Mouse (Mus musculus): ENCODE measurements around the gene Gxylt1. TPM values are rescaled to one million over a fixed set of nuclear protein-coding genes. Genes with fewer than 3 reads are reported as not detected.

The Gxylt1 gene
- polyA plus RNA-seq, 1 experiment from 2014 or later: 8.7 TPM

GRCm38 (mm10) chr15:93273788-93274678 is 946 bp downstream of the Gxylt1 start:
- Histone ChIP-seq H3K27ac (peak overlapping the region; percentile 91), H3K36me3 (peaks cover 4% of the 10 kb centered on the region), H3K9me3 (no peaks in the 10 kb centered on the region), H3K4me2 (peak overlapping the region; percentile 72), H3K27me3 (no peaks in the 10 kb centered on the region), H3K4me1 (replicated peaks) (peaks cover 39% of the 10 kb centered on the region), H3K4me3 (peak overlapping the region; percentile 69), H3K9ac (peak overlapping the region; percentile 87)
- 44% methylated on average over 19 of the region's 19 CpGs for WGBS
- ATAC-seq (ENCODE audit: low FRiP score): no peak; the same call in 1 of the 2 replicates

DNA sequence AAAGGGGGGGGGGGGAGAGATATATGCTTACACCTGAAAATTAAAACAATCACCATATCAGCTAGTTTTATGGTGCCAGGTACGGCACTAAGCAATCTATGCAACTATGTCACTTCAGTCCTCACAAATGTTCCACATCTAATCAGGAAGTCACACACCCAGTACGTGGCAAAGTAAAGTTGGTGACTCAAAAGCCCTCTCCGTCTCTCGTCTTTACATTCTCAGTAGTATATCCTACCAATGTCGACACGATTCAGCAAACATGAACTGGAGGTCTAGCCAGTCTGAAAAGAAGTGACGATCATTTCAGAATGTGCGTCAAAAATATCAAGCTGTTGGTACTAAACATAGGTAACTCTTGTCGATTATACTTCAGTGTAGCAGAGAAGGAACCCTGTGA is 2.0 kb downstream of the Gxylt1 start:
- H3K4me2 ChIP-seq: peak overlapping the region; percentile 72; the same call in 1 of the 2 replicates

GRCm38 (mm10) chr15:93270289-93270855 is 4.6 kb downstream of the Gxylt1 start:
- Histone ChIP-seq H3K27me3 (no peaks in the 10 kb centered on the region), H3K4me2 (no peak overlapping the region), H3K9me3 (no peaks in the 10 kb centered on the region), H3K4me1 (replicated peaks) (peaks cover 37% of the 10 kb centered on the region), H3K4me3 (no peak overlapping the region), H3K9ac (no peak overlapping the region), H3K27ac (no peak overlapping the region), H3K36me3 (no peaks in the 10 kb centered on the region; the same call in 1 of the 2 replicates)
- no peak for ATAC-seq (ENCODE audit: low FRiP score)
- 84% methylated on average over 9 of the region's 9 CpGs for WGBS

More for the DNA sequence above, 2.0 kb downstream of the Gxylt1 start:
- H3K4me1 ChIP-seq (replicated peaks): peaks cover 39% of the 10 kb centered on the region
- no peaks in the 10 kb centered on the region for H3K9me3 ChIP-seq
- WGBS: 90% methylated on average over 9 of the region's 9 CpGs
- H3K4me3 ChIP-seq: no peak overlapping the region
- H3K36me3 ChIP-seq: no peaks in the 10 kb centered on the region; the same call in 1 of the 2 replicates
- no peaks in the 10 kb centered on the region for H3K27me3 ChIP-seq
- H3K27ac ChIP-seq: no peak overlapping the region
- H3K9ac ChIP-seq: 0 out of 2 replicates have a peak overlapping the region, but pooled peaks have one; percentile 19
- no peak for ATAC-seq (ENCODE audit: low FRiP score)

DNA sequence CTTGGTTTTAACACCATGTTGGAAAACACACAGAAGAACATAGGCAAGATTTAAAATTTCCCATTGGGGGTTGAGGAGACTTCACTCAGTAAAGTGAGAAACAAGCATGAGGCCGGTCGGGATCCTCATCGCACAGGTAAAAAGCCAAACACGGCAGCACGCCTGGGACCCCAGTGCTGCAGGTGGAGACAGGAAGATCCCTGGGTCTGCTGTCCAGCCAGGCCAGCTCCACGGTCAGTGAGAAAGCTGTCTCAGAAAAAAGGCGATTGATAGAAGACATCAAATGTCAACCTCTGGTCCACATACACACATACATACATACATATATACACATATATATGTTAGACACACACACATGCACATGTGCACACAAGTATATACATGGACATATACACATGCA is 5.4 kb downstream of the Gxylt1 start:
- Histone ChIP-seq H3K27me3 (no peaks in the 10 kb centered on the region), H3K4me1 (replicated peaks) (peaks cover 37% of the 10 kb centered on the region), H3K9me3 (no peaks in the 10 kb centered on the region), H3K4me3 (no peak overlapping the region), H3K4me2 (no peak overlapping the region), H3K9ac (no peak overlapping the region), H3K36me3 (no peaks in the 10 kb centered on the region; the same call in 1 of the 2 replicates), H3K27ac (no peak overlapping the region)
- ATAC-seq (ENCODE audit: low FRiP score): no peak
- 96% methylated on average over 7 of the region's 7 CpGs for WGBS

DNA sequence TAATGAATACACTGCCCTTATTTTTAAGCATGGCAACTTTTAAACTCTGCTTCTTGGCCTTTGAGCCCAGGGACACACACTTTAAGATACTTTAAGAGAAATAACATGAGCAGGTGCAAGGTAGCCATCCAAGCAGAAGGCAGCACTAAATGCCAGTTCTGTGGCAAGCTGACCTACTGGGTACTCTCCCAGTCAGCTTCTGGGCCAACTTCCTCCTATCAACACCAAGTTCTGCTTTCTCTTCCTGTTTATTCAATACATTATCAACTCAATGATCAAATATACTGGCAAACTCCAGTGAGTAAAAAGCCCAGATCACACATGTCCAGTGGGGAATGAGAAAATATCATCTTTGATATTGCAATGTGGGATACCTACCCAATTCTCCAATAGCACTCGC is 7.0 kb downstream of the Gxylt1 start:
- peaks cover 25% of the 10 kb centered on the region for H3K4me1 ChIP-seq (replicated peaks)

DNA sequence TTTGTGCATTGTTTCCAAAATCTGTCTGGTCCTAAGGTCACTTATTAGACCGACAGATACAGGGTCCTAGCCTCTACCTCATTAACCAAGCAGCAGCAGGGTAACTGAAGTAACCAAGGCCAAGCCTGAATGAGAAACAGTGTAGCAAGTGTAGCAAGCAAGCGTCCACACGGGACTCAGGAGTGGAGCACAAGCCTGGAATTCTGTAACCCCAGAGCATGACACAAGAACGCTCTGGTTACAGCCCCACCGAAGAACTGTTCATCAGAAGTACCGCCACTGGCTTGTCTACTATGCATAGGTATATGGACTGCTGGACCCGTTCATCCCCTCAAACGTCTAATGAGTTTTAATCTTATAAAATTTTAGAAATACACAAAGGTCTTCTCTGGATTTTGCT is 7.5 kb downstream of the Gxylt1 start:
- no peaks in the 10 kb centered on the region; the same call in 1 of the 2 replicates for H3K36me3 ChIP-seq
- ATAC-seq (ENCODE audit: low FRiP score): no peak
- no peaks in the 10 kb centered on the region for H3K27me3 ChIP-seq
- no peak overlapping the region for H3K4me3 ChIP-seq
- no peaks in the 10 kb centered on the region for H3K9me3 ChIP-seq
- H3K9ac ChIP-seq: no peak overlapping the region
- 85% methylated on average over 8 of the region's 8 CpGs for WGBS
- H3K27ac ChIP-seq: no peak overlapping the region
- H3K4me2 ChIP-seq: no peak overlapping the region
- H3K4me1 ChIP-seq (replicated peaks): peaks cover 20% of the 10 kb centered on the region

More for the DNA sequence above, 7.0 kb downstream of the Gxylt1 start:
- Histone ChIP-seq H3K4me3 (no peak overlapping the region), H3K9me3 (no peaks in the 10 kb centered on the region), H3K27me3 (no peaks in the 10 kb centered on the region), H3K36me3 (no peaks in the 10 kb centered on the region; the same call in 1 of the 2 replicates), H3K4me2 (no peak overlapping the region), H3K9ac (no peak overlapping the region), H3K27ac (no peak overlapping the region)
- no peak for ATAC-seq (ENCODE audit: low FRiP score)
- 98% methylated on average over 1 of the region's 1 CpGs for WGBS

- Histone ChIP-seq H3K9ac (no peak overlapping the region), H3K36me3 (peaks cover 2% of the 10 kb centered on the region; the same call in 1 of the 2 replicates), H3K9me3 (no peaks in the 10 kb centered on the region), H3K4me3 (no peak overlapping the region), H3K4me1 (replicated peaks) (peaks cover 15% of the 10 kb centered on the region), H3K4me2 (no peak overlapping the region), H3K27me3 (no peaks in the 10 kb centered on the region), H3K27ac (no peak overlapping the region)
- ATAC-seq (ENCODE audit: low FRiP score): no peak
- 62% methylated on average over 16 of the region's 16 CpGs for WGBS
Measured at GRCm38 (mm10) chr15:93266361-93266760, 8.6 kb downstream of the Gxylt1 start.

DNA sequence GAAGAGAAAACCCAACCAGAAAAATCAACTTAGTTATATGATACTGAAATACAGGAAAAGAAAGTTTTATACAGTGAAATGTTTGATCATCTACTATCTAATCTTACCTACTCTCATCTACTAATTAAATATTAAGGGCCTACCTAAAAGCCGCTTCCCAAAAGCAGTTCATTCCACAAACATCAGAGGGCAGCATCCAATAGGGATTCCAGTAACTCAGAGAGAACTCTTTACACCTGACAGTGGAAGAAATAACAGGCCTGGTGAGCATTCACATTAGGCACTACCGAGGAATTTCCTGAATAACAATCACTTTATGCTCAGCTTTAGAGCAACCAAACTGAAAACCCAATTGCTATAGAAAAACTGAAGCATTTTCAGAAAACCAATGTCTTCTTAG is 9.3 kb downstream of the Gxylt1 start:
- Histone ChIP-seq H3K27me3 (no peaks in the 10 kb centered on the region), H3K9me3 (no peaks in the 10 kb centered on the region), H3K36me3 (peaks cover 7% of the 10 kb centered on the region), H3K4me1 (replicated peaks) (peaks cover 15% of the 10 kb centered on the region), H3K9ac (no peak overlapping the region), H3K4me3 (no peak overlapping the region), H3K27ac (no peak overlapping the region), H3K4me2 (no peak overlapping the region)
- WGBS: 59% methylated on average over 2 of the region's 2 CpGs
- ATAC-seq (ENCODE audit: low FRiP score): no peak

- Histone ChIP-seq H3K36me3 (peaks cover 7% of the 10 kb centered on the region), H3K9me3 (no peaks in the 10 kb centered on the region), H3K4me2 (no peak overlapping the region), H3K27ac (no peak overlapping the region), H3K4me3 (no peak overlapping the region), H3K27me3 (no peaks in the 10 kb centered on the region), H3K9ac (no peak overlapping the region), H3K4me1 (replicated peaks) (peaks cover 10% of the 10 kb centered on the region)
- 91% methylated on average over 3 of the region's 3 CpGs for WGBS
- ATAC-seq (ENCODE audit: low FRiP score): no peak
Measured at GRCm38 (mm10) chr15:93265231-93265630, 9.7 kb downstream of the Gxylt1 start.

GRCm38 (mm10) chr15:93264221-93264620 is 10.8 kb downstream of the Gxylt1 start:
- 93% methylated on average over 3 of the region's 3 CpGs for WGBS
- ATAC-seq (ENCODE audit: low FRiP score): no peak
- H3K4me1 ChIP-seq (replicated peaks): peaks cover 6% of the 10 kb centered on the region
- H3K9me3 ChIP-seq: no peaks in the 10 kb centered on the region
- H3K27me3 ChIP-seq: no peaks in the 10 kb centered on the region
- peaks cover 7% of the 10 kb centered on the region for H3K36me3 ChIP-seq
- H3K9ac ChIP-seq: no peak overlapping the region
- no peak overlapping the region for H3K4me3 ChIP-seq
- H3K27ac ChIP-seq: no peak overlapping the region
- H3K4me2 ChIP-seq: no peak overlapping the region

- no peak overlapping the region for H3K9ac ChIP-seq
- no peaks in the 10 kb centered on the region for H3K9me3 ChIP-seq
- 89% methylated on average over 7 of the region's 7 CpGs for WGBS
- no peak overlapping the region for H3K4me2 ChIP-seq
- H3K36me3 ChIP-seq: peaks cover 12% of the 10 kb centered on the region
- ATAC-seq (ENCODE audit: low FRiP score): no peak
- no peak overlapping the region for H3K27ac ChIP-seq
- no peaks in the 10 kb centered on the region for H3K27me3 ChIP-seq
- peaks cover 6% of the 10 kb centered on the region for H3K4me1 ChIP-seq (replicated peaks)
- no peak overlapping the region for H3K4me3 ChIP-seq
Measured at GRCm38 (mm10) chr15:93263566-93263965, 11.4 kb downstream of the Gxylt1 start.

DNA sequence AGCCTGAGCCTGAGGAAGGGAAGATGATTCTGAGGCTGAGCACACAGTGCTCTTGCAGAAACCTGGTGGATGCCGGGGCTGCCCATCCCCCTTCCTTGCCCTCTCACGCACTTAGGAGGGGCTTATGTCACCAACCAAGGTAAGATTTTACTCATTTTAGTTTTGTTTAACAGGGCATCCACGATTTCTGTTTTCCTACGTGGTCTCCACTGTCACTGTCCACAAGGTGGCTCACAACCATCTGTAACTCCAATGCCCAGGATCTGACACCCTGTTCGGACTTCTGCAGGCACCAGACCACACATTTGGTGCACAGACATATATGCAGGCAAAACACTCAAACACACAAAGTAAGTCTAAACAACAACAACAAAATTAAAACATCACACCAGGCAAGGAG is 12.2 kb downstream of the Gxylt1 start:
- H3K9ac ChIP-seq: no peak overlapping the region
- WGBS: 68% methylated on average over 5 of the region's 5 CpGs
- H3K4me3 ChIP-seq: no peak overlapping the region
- H3K4me2 ChIP-seq: no peak overlapping the region
- H3K27me3 ChIP-seq: no peaks in the 10 kb centered on the region
- peaks cover 19% of the 10 kb centered on the region for H3K36me3 ChIP-seq
- no peak overlapping the region for H3K27ac ChIP-seq
- H3K9me3 ChIP-seq: no peaks in the 10 kb centered on the region
- H3K4me1 ChIP-seq (replicated peaks): peaks cover 6% of the 10 kb centered on the region
- no peak for ATAC-seq (ENCODE audit: low FRiP score)

Data from hindbrain, embryonic 13.5 days (tissue).